Mouse (Mus musculus) mouse trophoblast stem cell (cell line): ENCODE results near the gene Kcna7.
"Not testable (repeated sequence)": the region's sequence is repeated elsewhere in the genome, so short reads cannot be mapped to it uniquely, and the experiment has no call there.

ENCODE experiments used
- in situ Hi-C, 2 experiments: fragments of 300-500 bp; cut with MseI, MboI; formaldehyde crosslinking; loops; 2 replicates in 1 of 2; 3 replicates in 1 of 2; pipeline ENCODE4 v1.15.1; 2025

The Kcna7 gene

GRCm38 (mm10) chr7:45405091-45406075 is at the start of gene Kcna7:
Kcna7 (plus strand) TSS chr7:45405653.
- in situ Hi-C loops, result loop anchor here in 1 of 2 experiments (5.0 kb wide), 1 partner anchor 42 kb away; no protein-coding TSS in a partner anchor

GRCm38 (mm10) chr7:45356087-45356486 is 49.4 kb upstream of the Kcna7 start:
- in situ Hi-C loops, result no loop called here

GRCm38 (mm10) chr7:45359081-45359480 is 46.4 kb upstream of the Kcna7 start:
- in situ Hi-C loops, result not testable (repeated sequence)

GRCm38 (mm10) chr7:45360404-45361125 is 44.9 kb upstream of the Kcna7 start:
- in situ Hi-C loops, result no loop called here

- in situ Hi-C loops, result no loop called here
Observed at GRCm38 (mm10) chr7:45361243-45361804, 44.1 kb upstream of the Kcna7 start.

- in situ Hi-C loops, result no loop called here
Observed at GRCm38 (mm10) chr7:45362801-45363200, 42.7 kb upstream of the Kcna7 start.

- in situ Hi-C loops, result no loop called here
Observed at GRCm38 (mm10) chr7:45363983-45364382, 41.5 kb upstream of the Kcna7 start.

GRCm38 (mm10) chr7:45365742-45366651 is 39.5 kb upstream of the Kcna7 start:
- in situ Hi-C loops, result no loop called here

- in situ Hi-C loops, result no loop called here
Observed at GRCm38 (mm10) chr7:45366652-45367019, 38.8 kb upstream of the Kcna7 start, which contains the start of gene Ppfia3. Ppfia3 (minus strand) TSS chr7:45367019.

GRCm38 (mm10) chr7:45367020-45367880 is 38.2 kb upstream of the Kcna7 start:
- in situ Hi-C loops, result no loop called here

GRCm38 (mm10) chr7:45368178-45368577 is 37.3 kb upstream of the Kcna7 start:
- in situ Hi-C loops, result no loop called here

- in situ Hi-C loops, result no loop called here
Observed at GRCm38 (mm10) chr7:45369022-45369745, 36.3 kb upstream of the Kcna7 start.

- in situ Hi-C loops, result no loop called here
Observed at GRCm38 (mm10) chr7:45369836-45370474, 35.5 kb upstream of the Kcna7 start.

GRCm38 (mm10) chr7:45370475-45371311 is 34.8 kb upstream of the Kcna7 start, which contains the start of gene Lin7b:
Lin7b (minus strand) TSS chr7:45370583.
- in situ Hi-C loops, result no loop called here

GRCm38 (mm10) chr7:45372371-45372770 is 33.1 kb upstream of the Kcna7 start:
- in situ Hi-C loops, result no loop called here

- in situ Hi-C loops, result no loop called here
Observed at GRCm38 (mm10) chr7:45374620-45375019, 30.8 kb upstream of the Kcna7 start.

GRCm38 (mm10) chr7:45376057-45376456 is 29.4 kb upstream of the Kcna7 start:
- in situ Hi-C loops, result no loop called here

- in situ Hi-C loops, result no loop called here
Observed at GRCm38 (mm10) chr7:45386077-45386476, 19.4 kb upstream of the Kcna7 start.
